Mouse (Mus musculus) macrophage (primary cell): ENCODE results near the gene Esp15. TPM values are rescaled to one million over a fixed set of nuclear protein-coding genes. Genes with fewer than 3 reads are reported as not detected.
"Not testable (repeated sequence)": the region's sequence is repeated elsewhere in the genome, so short reads cannot be mapped to it uniquely, and the experiment has no call there.

ENCODE experiments used
- H3K27ac ChIP-seq: fragments of 350-480 bp; formaldehyde crosslinking; 2 replicates; pipeline ENCODE4 v1.9.0; 2021
- H3K36me3 ChIP-seq: fragments of 350-480 bp; formaldehyde crosslinking; 2 replicates; pipeline ENCODE4 v1.9.0; 2021; ENCODE audit errors: inconsistent target
- H3K4me3 ChIP-seq: fragments of 350-480 bp; formaldehyde crosslinking; 2 replicates; pipeline ENCODE4 v1.9.0; 2021; ENCODE audit errors: inconsistent target
- H3K79me2 ChIP-seq: fragments of 350-480 bp; formaldehyde crosslinking; 2 replicates; pipeline ENCODE4 v1.9.0; 2021; ENCODE audit errors: inconsistent target
- WGBS: methylation state at CpG from one replicate; pipeline ENCODE4 v1.1.7; 2026; ENCODE audit warnings: inconsistent platforms; ENCODE audit not compliant: missing documents; 5-methylcytosine and 5-hydroxymethylcytosine counted together
- polyA plus RNA-seq: library from polyadenylated mRNA; stranded (reverse); fragments of 250-400 nt; gene quantifications from 3 replicates; pipeline ENCODE4 v1.2.4, GENCODE M21; 2018; ENCODE audit warnings: inconsistent platforms
- total RNA-seq, 78 experiments: library from RNA; depleted of rRNA; stranded (reverse); fragments of 250-400 nt; gene quantifications; 1 replicate in 9 of 78; 2 replicates in 24 of 78; 3 replicates in 43 of 78; 4 replicates in 2 of 78; pipeline ENCODE4 v1.2.4; 2018; ENCODE audit warnings: inconsistent platforms in 56 of 78

The Esp15 gene
- not detected for total RNA-seq (2018; cell fraction: chromatin; rRNA removed)
- not detected for total RNA-seq (2018; cell fraction: cytosol; rRNA removed)
- not detected for total RNA-seq (2018; cell fraction: nucleus; rRNA removed)
- polyA plus RNA-seq, result not detected in 3 replicates

DNA sequence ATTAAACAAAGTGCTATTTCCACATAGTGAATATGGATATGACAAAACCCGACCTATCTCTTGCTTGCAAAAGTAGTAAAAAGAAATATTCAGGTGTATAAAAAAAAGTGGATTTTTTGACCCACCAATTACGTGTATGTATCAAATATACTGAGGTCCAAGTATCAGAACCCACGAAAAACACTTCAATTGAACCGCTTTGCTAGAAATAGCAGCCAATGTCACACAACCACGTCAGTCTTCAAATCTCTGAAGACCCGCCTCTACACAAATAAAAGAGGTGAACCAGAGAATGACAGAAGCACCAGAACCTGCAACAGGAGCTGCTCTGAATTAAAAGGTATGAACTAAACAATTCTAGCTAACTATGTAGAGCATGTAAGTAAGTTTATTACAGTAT lies at the start of gene Esp15:
Gene Esp15 (plus strand): TSS at position 301 of the 400 bp plus-strand sequence.
- H3K4me3 ChIP-seq, H3K27ac ChIP-seq, H3K79me2 ChIP-seq, H3K36me3 ChIP-seq: not testable (repeated sequence)
- 84% methylated on average over 6 of the region's 6 CpGs for WGBS

DNA sequence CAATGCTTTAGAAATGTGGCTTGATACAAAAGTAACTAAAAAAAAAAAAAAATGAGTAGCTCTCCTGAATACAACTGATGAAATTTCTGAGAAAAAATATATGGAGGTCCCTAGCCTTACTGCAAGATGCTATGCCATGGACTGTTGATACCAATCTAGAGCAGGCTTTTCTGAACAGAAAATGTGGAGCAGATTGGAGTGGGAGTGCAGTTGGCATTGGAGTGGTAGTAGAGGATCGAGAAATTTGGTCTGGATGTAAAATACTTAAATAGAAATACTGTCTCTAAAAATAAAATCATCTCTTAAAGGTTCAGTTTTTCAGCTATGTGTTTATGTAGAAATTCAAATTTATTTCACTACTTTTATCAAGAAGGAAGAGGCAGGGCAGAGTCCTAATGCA lies 49.2 kb upstream of the Esp15 start:
- 43% methylated on average over 1 of the region's 1 CpGs for WGBS
- Histone ChIP-seq H3K79me2 (no peaks in the 10 kb centered on the region), H3K36me3 (no peaks in the 10 kb centered on the region), H3K27ac (no peak overlapping the region), H3K4me3 (no peak overlapping the region)

Other genes with a start within 250 kb of the Esp15 start
- not detected in 3 replicates for gene Esp18, start 234.6 kb upstream of the Esp15 start, polyA plus RNA-seq
- gene Esp16, start 104.8 kb upstream of the Esp15 start, polyA plus RNA-seq, result not detected in 3 replicates